Mouse (Mus musculus) myocyte (in vitro differentiated cells): ENCODE measurements around the gene Krtap19-5.

ENCODE experiments used
- E2F4 ChIP-seq: IDR thresholded peaks from one replicate; pipeline ENCODE4 v1.6.1; 2011; ENCODE audit warnings: mild to moderate bottlenecking, control low read depth, moderate library complexity; ENCODE audit not compliant: insufficient read depth
- MAX ChIP-seq: IDR thresholded peaks from one replicate; pipeline ENCODE4 v1.6.1; 2011; ENCODE audit warnings: low read depth, mild to moderate bottlenecking, control low read depth
- MYOD1 ChIP-seq, 3 experiments: IDR thresholded peaks; one replicate each; pipeline ENCODE4 v1.6.1; 2011; ENCODE audit warnings: control low read depth in 2 of 3, low read depth in 2 of 3, mild to moderate bottlenecking in 2 of 3, moderate library complexity in 1 of 3; ENCODE audit not compliant: insufficient read length in 2 of 3, control insufficient read depth in 1 of 3
- MYOG ChIP-seq, 3 experiments: IDR thresholded peaks; one replicate each; pipeline ENCODE4 v1.6.1; 2011; ENCODE audit warnings: control low read depth in 2 of 3, low read depth in 2 of 3, mild to moderate bottlenecking in 2 of 3; ENCODE audit not compliant: insufficient read length in 2 of 3, control insufficient read depth in 1 of 3, insufficient read depth in 1 of 3
- POLR2A ChIP-seq: IDR thresholded peaks from one replicate; pipeline ENCODE4 v1.6.1; 2011; ENCODE audit warnings: low read depth, mild to moderate bottlenecking, control low read depth, moderate library complexity; ENCODE audit not compliant: insufficient read length
- REST ChIP-seq: IDR thresholded peaks from one replicate; pipeline ENCODE4 v1.6.1; 2011; ENCODE audit warnings: mild to moderate bottlenecking, control low read depth, moderate library complexity; ENCODE audit not compliant: insufficient read depth, insufficient read length
- TCF12 ChIP-seq: IDR thresholded peaks from one replicate; pipeline ENCODE4 v1.6.1; 2011; ENCODE audit warnings: mild to moderate bottlenecking, control low read depth; ENCODE audit not compliant: poor library complexity, insufficient read depth, severe bottlenecking
- USF1 ChIP-seq: IDR thresholded peaks from one replicate; pipeline ENCODE4 v1.6.1; 2011; ENCODE audit warnings: low read depth, mild to moderate bottlenecking, control low read depth, moderate library complexity

- TF ChIP-seq POLR2A (no peak), TCF12 (no peak), REST (no peak), USF1 (no peak), MYOG (IDR thresholded peaks at IDR 0.05; ENCODE audit: control insufficient read depth in 1 of 3, insufficient read depth in 1 of 3, insufficient read length in 2 of 3, low read depth in 2 of 3) (no peak), MYOD1 (IDR thresholded peaks at IDR 0.05; ENCODE audit: control insufficient read depth in 1 of 3, insufficient read length in 2 of 3, low read depth in 2 of 3) (no peak), MAX (no peak), E2F4 (no peak)
Measured at GRCm38 (mm10) chr16:88896357-88896756, at the start of gene Krtap19-5.
